Mouse (Mus musculus) adrenal gland, postnatal 10 days (tissue): Measurements from ENCODE around the gene Hdac9. TPM values are rescaled to one million over a fixed set of nuclear protein-coding genes. Genes with fewer than 3 reads are reported as not detected.

ENCODE experiments used
- DNase-seq: peaks from one replicate; pipeline ENCODE4 v3.0.0; 2021; ENCODE audit warnings: mixed read lengths
- long read RNA-seq, 2 experiments: library from polyadenylated mRNA; stranded (forward); transcript quantifications; one replicate each; pipeline ENCODE4 v2.0.0; 2021
- total RNA-seq, 2 experiments: library from RNA; stranded (reverse); gene quantifications; 2 replicates each; pipeline ENCODE4 v1.2.3; 2021

The Hdac9 gene
- 1 to 10 TPM; 3.5 to 4.1 TPM for total RNA-seq
- long read RNA-seq, experiment 1: 0 reads
- long read RNA-seq, experiment 2, partial matches to known transcripts: 1 of 2 reads
- long read RNA-seq, experiment 2, other reads (novel, unspliced or antisense): 1 of 2 reads

- DNase-seq: no peak
These were observed at the start of gene Hdac9 for GRCm38 (mm10) chr12:34916995-34917394. TSS of gene Hdac9 (minus strand) at chr12:34917095.

- DNase-seq: no peak
These were observed 32.3 kb upstream of the Hdac9 start for GRCm38 (mm10) chr12:34949066-34949706.

GRCm38 (mm10) chr12:34937918-34938317, 21.0 kb upstream of the Hdac9 start:
- DNase-seq: peak; percentile 21

- DNase-seq: no peak
These were observed 8.9 kb downstream of the Hdac9 start for GRCm38 (mm10) chr12:34908008-34908407.

- no peak for DNase-seq
These were observed 9.4 kb downstream of the Hdac9 start for GRCm38 (mm10) chr12:34907506-34907850.

GRCm38 (mm10) chr12:34906704-34907505, 10.0 kb downstream of the Hdac9 start:
- peak; percentile 11 for DNase-seq

GRCm38 (mm10) chr12:34906376-34906703, 10.6 kb downstream of the Hdac9 start:
- DNase-seq: peak; percentile 10

GRCm38 (mm10) chr12:34900241-34900640, 16.7 kb downstream of the Hdac9 start:
- no peak for DNase-seq

GRCm38 (mm10) chr12:34894867-34895266, 22.0 kb downstream of the Hdac9 start:
- DNase-seq: no peak

GRCm38 (mm10) chr12:34888694-34889093, 28.2 kb downstream of the Hdac9 start:
- DNase-seq: no peak

- DNase-seq: no peak
These were observed 42.0 kb downstream of the Hdac9 start for GRCm38 (mm10) chr12:34874926-34875325.

- DNase-seq: no peak
These were observed 45.9 kb downstream of the Hdac9 start for GRCm38 (mm10) chr12:34871028-34871427.

- DNase-seq: no peak
These were observed 75.7 kb downstream of the Hdac9 start for GRCm38 (mm10) chr12:34841196-34841595.

GRCm38 (mm10) chr12:34837318-34837717, 79.6 kb downstream of the Hdac9 start:
- no peak for DNase-seq

- no peak for DNase-seq
These were observed 80.0 kb downstream of the Hdac9 start for GRCm38 (mm10) chr12:34836864-34837263.

- no peak for DNase-seq
These were observed 80.8 kb downstream of the Hdac9 start for GRCm38 (mm10) chr12:34836085-34836484.

GRCm38 (mm10) chr12:34835493-34835892, 81.4 kb downstream of the Hdac9 start:
- no peak for DNase-seq

GRCm38 (mm10) chr12:34828684-34829083, 88.2 kb downstream of the Hdac9 start:
- no peak for DNase-seq

- no peak for DNase-seq
These were observed 90.0 kb downstream of the Hdac9 start for GRCm38 (mm10) chr12:34826931-34827330.

- no peak for DNase-seq
These were observed 96.7 kb downstream of the Hdac9 start for GRCm38 (mm10) chr12:34820229-34820628.

- DNase-seq: no peak
These were observed 105.0 kb downstream of the Hdac9 start for GRCm38 (mm10) chr12:34811673-34812613.

GRCm38 (mm10) chr12:34810221-34810620, 106.7 kb downstream of the Hdac9 start:
- DNase-seq: no peak

- no peak for DNase-seq
These were observed 108.7 kb downstream of the Hdac9 start for GRCm38 (mm10) chr12:34808180-34808579.
